Mouse (Mus musculus) right cerebral cortex, postnatal 36 days (tissue): ENCODE measurements around the gene Gm21721.
"Not testable (repeated sequence)": the region's sequence is repeated elsewhere in the genome, so short reads cannot be mapped to it uniquely, and the experiment has no call there.

Experiments used
- DNase-seq, 2 experiments: peaks; one replicate each; pipeline ENCODE4 v3.0.0; 2022; ENCODE audit warnings: low spot score in 2 of 2, mixed read lengths in 1 of 2

Gm21721 gene

GRCm38 (mm10) chrY:9202090-9202489 lies at the start of gene Gm21721:
TSS of gene Gm21721 (minus strand) at chrY:9202190.
- not testable (repeated sequence) for DNase-seq
